Mouse (Mus musculus) Patski (cell line): Measurements from ENCODE around the gene Phyh. TPM values are rescaled to one million over a fixed set of nuclear protein-coding genes. Genes with fewer than 3 reads are reported as not detected.
A peak's percentile ranks its signal among the peaks of the same experiment; 100 is the strongest.

Experiments
- ATAC-seq: fragments of 100-300 bp; one replicate; pipeline ENCODE4 v1.8.0; 2021
- CTCF ChIA-PET: fragments of 350-600 bp; sonication (Branson Sonifier 250); formaldehyde crosslinking; loops from one replicate; lab custom pipeline; 2022; ENCODE audit warnings: inconsistent platforms; lab: Charles Lee
- POLR2A ChIA-PET: fragments of 350-600 bp; sonication (Branson Sonifier 250); formaldehyde crosslinking; loops from one replicate; lab custom pipeline; 2022; ENCODE audit warnings: antibody characterized with exemption, inconsistent platforms; lab: Charles Lee
- DNase-seq: peaks from one replicate; pipeline ENCODE4 v3.0.0-alpha.2; 2011; ENCODE audit warnings: low read depth, low spot score
- H3K27me3 ChIP-seq: fragments of 371-371 bp; one replicate; pipeline ENCODE4 v1.5.1; 2021
- CTCF ChIP-seq: fragments of 100-300 bp; IDR thresholded peaks from one replicate; pipeline ENCODE4 v1.5.1; 2021
- in situ Hi-C: fragments of 300-500 bp; cut with MboI; formaldehyde crosslinking; loops from 3 replicates; pipeline ENCODE4 v1.11.1; 2018; ENCODE audit warnings: low pct_unique_long_range_greater_than_20kb, mixed read lengths
- polyA plus RNA-seq: library from polyadenylated mRNA; unstranded; gene quantifications from one replicate; pipeline ENCODE4 v1.2.3, GENCODE M21; 2021

Gene Phyh
- polyA plus RNA-seq: 57.0 TPM

GRCm38 (mm10) chr2:4918860-4919739, at the start of gene Phyh:
Phyh (plus strand) TSS chr2:4919019.
- no peak for DNase-seq
- H3K27me3 ChIP-seq: no peaks in the 10 kb centered on the region
- CTCF ChIA-PET: no interaction called here
- POLR2A ChIA-PET: no interaction called here
- TF ChIP-seq CTCF: no peak
- in situ Hi-C loops: loop anchor here (10.0 to 25.0 kb wide), 3 partner anchors 86 to 893 kb away; no protein-coding TSS in a partner anchor
- ATAC-seq: peak; percentile 77

- H3K27me3 ChIP-seq: peaks cover 17% of the 10 kb centered on the region
- DNase-seq: no peak
- peak; percentile 26 for ATAC-seq
- POLR2A ChIA-PET: no interaction called here
- in situ Hi-C loops: loop anchor here (5.0 to 25.0 kb wide), 2 partner anchors 205 to 660 kb away; no protein-coding TSS in a partner anchor
- TF ChIP-seq CTCF: no peak
- CTCF ChIA-PET: no interaction called here
Measured at GRCm38 (mm10) chr2:4872740-4873139, 46.1 kb upstream of the Phyh start.

- POLR2A ChIA-PET: interaction anchor here (0.6 kb wide), 1 partner anchor 8 kb away, joined by 3 read pairs; the partner anchor contains the start of gene Sephs1
- H3K27me3 ChIP-seq: peaks cover 11% of the 10 kb centered on the region
- DNase-seq (no peak), ATAC-seq (no peak)
- no peak for TF ChIP-seq CTCF
- CTCF ChIA-PET: interaction anchor here (0.6 kb wide), 1 partner anchor 310 kb away, joined by 3 read pairs; no protein-coding TSS in a partner anchor
- in situ Hi-C loops: loop anchor here (5.0 to 25.0 kb wide), 2 partner anchors 206 to 661 kb away; no protein-coding TSS in a partner anchor
Measured at GRCm38 (mm10) chr2:4873331-4873730, 45.5 kb upstream of the Phyh start.

GRCm38 (mm10) chr2:4875090-4875489, 43.7 kb upstream of the Phyh start:
- CTCF ChIA-PET: interaction anchor here (0.6 kb wide), 1 partner anchor 11 kb away, joined by 3 read pairs; no protein-coding TSS in a partner anchor

GRCm38 (mm10) chr2:4876131-4876530, 42.7 kb upstream of the Phyh start:
- ChIA-PET CTCF (interaction anchor here (0.9 kb wide), 1 partner anchor 11 kb away, joined by 3 read pairs; no protein-coding TSS in a partner anchor), POLR2A (interaction anchor here (0.5 kb wide), 1 partner anchor 286 kb away, joined by 3 read pairs; no protein-coding TSS in a partner anchor)
- in situ Hi-C loops: loop anchor here (5.0 kb wide), 1 partner anchor 369 kb away; no protein-coding TSS in a partner anchor
- no peak for ATAC-seq
- H3K27me3 ChIP-seq: no peaks in the 10 kb centered on the region
- DNase-seq: no peak
- no peak for TF ChIP-seq CTCF

More at GRCm38 (mm10) chr2:4875090-4875489, 43.7 kb upstream of the Phyh start:
- DNase-seq (no peak), ATAC-seq (no peak)
- no peak for TF ChIP-seq CTCF
- in situ Hi-C loops: loop anchor here (5.0 kb wide), 1 partner anchor 368 kb away; no protein-coding TSS in a partner anchor
- POLR2A ChIA-PET: no interaction called here
- peaks cover 2% of the 10 kb centered on the region for H3K27me3 ChIP-seq

GRCm38 (mm10) chr2:4880737-4881349, 38.0 kb upstream of the Phyh start:
- ATAC-seq (no peak), DNase-seq (no peak)
- in situ Hi-C loops: no loop called here
- CTCF ChIA-PET: interaction anchor here (2.3 kb wide), 1 partner anchor 17 kb away, joined by 7 read pairs; no protein-coding TSS in a partner anchor
- POLR2A ChIA-PET: interaction anchor here (0.6 kb wide), 2 partner anchors 7 to 9 kb away, joined by 3 read pairs; no protein-coding TSS in a partner anchor
- TF ChIP-seq CTCF: no peak
- H3K27me3 ChIP-seq: no peaks in the 10 kb centered on the region

GRCm38 (mm10) chr2:4881350-4882248, 37.2 kb upstream of the Phyh start, which contains the start of gene Sephs1:
Sephs1 (plus strand) TSS chr2:4881564.
- DNase-seq (no peak), ATAC-seq (peak; percentile 74)
- ChIA-PET POLR2A (interaction anchor here (0.6 kb wide), 2 partner anchors 8 kb away, joined by 3 read pairs; no protein-coding TSS in a partner anchor), CTCF (no interaction called here)
- TF ChIP-seq CTCF: no peak
- in situ Hi-C loops: no loop called here
- H3K27me3 ChIP-seq: no peaks in the 10 kb centered on the region

GRCm38 (mm10) chr2:4882249-4882791, 36.5 kb upstream of the Phyh start:
- ChIA-PET POLR2A (no interaction called here), CTCF (no interaction called here)
- DNase-seq (no peak), ATAC-seq (peak; percentile 45)
- TF ChIP-seq CTCF: no peak
- H3K27me3 ChIP-seq: no peaks in the 10 kb centered on the region
- in situ Hi-C loops: no loop called here

GRCm38 (mm10) chr2:4883009-4883704, 35.7 kb upstream of the Phyh start:
- CTCF ChIA-PET: no interaction called here
- H3K27me3 ChIP-seq: no peaks in the 10 kb centered on the region
- DNase-seq (no peak), ATAC-seq (no peak)
- POLR2A ChIA-PET: no interaction called here
- in situ Hi-C loops: no loop called here
- no peak for TF ChIP-seq CTCF
